Mouse (Mus musculus) liver, postnatal 0 days (tissue): Measurements from ENCODE around the gene Pcsk7. TPM values are rescaled to one million over a fixed set of nuclear protein-coding genes. Genes with fewer than 3 reads are reported as not detected.

Experiments
- ATAC-seq: fragments of 200-750 bp; cut with Nextera tagmentation; 2 replicates; pipeline ENCODE4 v1.8.0; 2017; ENCODE audit warnings: mild to moderate bottlenecking, moderate library complexity
- DNase-seq: peaks from one replicate; pipeline ENCODE4 v3.0.0-alpha.2; 2016
- H3K27ac ChIP-seq: fragments of 300-500 bp; sonication (generic); 2 replicates; pipeline ENCODE4 v1.5.1; 2014; ENCODE audit warnings: antibody characterized with exemption, moderate library complexity, mild to moderate bottlenecking, low read depth
- H3K27me3 ChIP-seq: fragments of 300-500 bp; sonication (generic); 2 replicates; pipeline ENCODE4 v1.6.1; 2014; ENCODE audit warnings: low read length, control low read depth, mixed read lengths; ENCODE audit not compliant: insufficient read depth
- H3K36me3 ChIP-seq: fragments of 300-500 bp; sonication (generic); replicated peaks from 2 replicates; pipeline ENCODE4 v1.6.1; 2014; ENCODE audit warnings: mild to moderate bottlenecking, control low read depth, low read length, moderate library complexity, mixed read lengths; ENCODE audit not compliant: insufficient read depth
- H3K4me1 ChIP-seq: fragments of 300-500 bp; sonication (generic); 2 replicates; pipeline ENCODE4 v1.6.1; 2014; ENCODE audit warnings: antibody characterized with exemption, mild to moderate bottlenecking, control low read depth; ENCODE audit not compliant: insufficient read depth
- H3K4me2 ChIP-seq: fragments of 300-500 bp; sonication (generic); 2 replicates; pipeline ENCODE4 v1.6.1; 2014; ENCODE audit warnings: low read depth, mild to moderate bottlenecking, low read length, moderate library complexity, mixed read lengths
- H3K4me3 ChIP-seq: fragments of 300-500 bp; sonication (generic); 2 replicates; pipeline ENCODE4 v1.5.1; 2014; ENCODE audit warnings: low read depth, low read length
- H3K9ac ChIP-seq: fragments of 300-500 bp; sonication (generic); replicated peaks from 2 replicates; pipeline ENCODE4 v1.6.1; 2014; ENCODE audit warnings: mild to moderate bottlenecking, moderate library complexity
- H3K9me3 ChIP-seq: fragments of 300-500 bp; sonication (generic); 2 replicates; pipeline ENCODE4 v1.6.1; 2016; ENCODE audit warnings: mild to moderate bottlenecking, control low read depth, low read length, mixed read lengths
- CTCF ChIP-seq: sonication (generic); IDR thresholded peaks from 2 replicates; pipeline ENCODE4 v1.5.1; 2016; ENCODE audit warnings: antibody characterized with exemption, low read depth
- EP300 ChIP-seq: IDR thresholded peaks from 2 replicates; pipeline ENCODE4 v1.6.1; 2016; ENCODE audit warnings: antibody characterized with exemption, low read depth, mild to moderate bottlenecking
- WGBS: fragments of 180-500 bp; shearing (Covaris S2); extraction: QIAGEN DNeasy Blood & Tissue Kit; methylation state at CpG from one replicate; pipeline ENCODE4 v1.1.7; 2014; ENCODE audit not compliant: insufficient replicate concordance; 5-methylcytosine and 5-hydroxymethylcytosine counted together
- polyA plus RNA-seq: library from polyadenylated mRNA; unstranded; fragments of >200 nt; fragmentation: Nextera tagmentation; extraction: Ambion mirVana; gene quantifications from 2 replicates; pipeline ENCODE4 v1.2.1, GENCODE M21; 2015

The Pcsk7 gene
- 5.8 and 6.8 TPM in 2 replicates for polyA plus RNA-seq

DNA sequence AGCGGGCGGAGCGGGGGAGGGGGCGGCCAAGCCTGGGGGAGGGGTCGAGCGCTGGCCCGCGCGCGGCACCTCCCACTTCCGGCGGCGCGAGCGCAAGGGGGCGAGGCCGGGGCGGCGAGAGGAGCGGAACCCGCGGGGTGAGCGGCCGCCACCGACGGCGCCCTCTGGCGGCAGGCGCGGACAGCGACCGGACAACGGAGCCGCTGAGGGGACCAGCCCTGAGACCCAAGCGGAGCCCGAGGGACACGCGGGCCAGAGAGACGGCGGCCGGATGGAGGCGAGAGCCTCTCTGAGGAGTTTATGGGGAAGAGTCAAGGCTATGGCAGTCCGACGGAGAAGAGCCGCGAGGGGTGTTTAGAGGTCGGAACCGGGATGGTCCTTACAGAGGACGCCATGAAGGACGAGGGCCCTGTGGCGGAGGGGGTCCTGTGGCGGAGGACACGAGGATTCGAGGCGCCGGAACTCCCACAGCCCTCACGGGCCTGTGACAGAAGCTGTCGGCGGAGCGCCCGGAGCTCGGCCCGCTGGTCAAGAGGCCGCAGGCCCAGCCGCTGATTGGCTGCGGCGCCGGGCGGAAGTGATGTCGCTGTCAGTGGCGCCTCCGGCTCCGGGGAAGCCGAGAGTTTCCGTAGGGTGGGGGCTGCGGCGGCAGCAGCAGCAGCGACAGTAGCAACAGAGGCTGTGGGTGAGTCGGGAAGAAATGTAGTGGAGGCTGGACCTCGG lies at the start of gene Pcsk7, which contains the start of gene Rnf214:
Pcsk7 (plus strand) TSS at position 143 of the 723 bp plus-strand sequence.
Rnf214 (minus strand) TSS at position 557 of the 723 bp plus-strand sequence.
- peaks cover 24% of the 10 kb centered on the region for H3K36me3 ChIP-seq
- peak within 1 kb of the TSS; percentile 99 for H3K9ac ChIP-seq
- no peaks in the 10 kb centered on the region for H3K27me3 ChIP-seq
- H3K4me1 ChIP-seq: peaks cover 17% of the 10 kb centered on the region
- H3K27ac ChIP-seq: peak within 1 kb of the TSS; percentile 100
- peak within 1 kb of the TSS; percentile 97 for H3K4me3 ChIP-seq
- no peaks in the 10 kb centered on the region for H3K9me3 ChIP-seq
- WGBS: under 1% methylated on average over 60 of the region's 80 CpGs
- TF ChIP-seq CTCF (peak; percentile 87), EP300 (no peak)
- DNase-seq (peak; percentile 92), ATAC-seq (peak; percentile 91)
- H3K4me2 ChIP-seq: peak within 1 kb of the TSS; percentile 76

DNA sequence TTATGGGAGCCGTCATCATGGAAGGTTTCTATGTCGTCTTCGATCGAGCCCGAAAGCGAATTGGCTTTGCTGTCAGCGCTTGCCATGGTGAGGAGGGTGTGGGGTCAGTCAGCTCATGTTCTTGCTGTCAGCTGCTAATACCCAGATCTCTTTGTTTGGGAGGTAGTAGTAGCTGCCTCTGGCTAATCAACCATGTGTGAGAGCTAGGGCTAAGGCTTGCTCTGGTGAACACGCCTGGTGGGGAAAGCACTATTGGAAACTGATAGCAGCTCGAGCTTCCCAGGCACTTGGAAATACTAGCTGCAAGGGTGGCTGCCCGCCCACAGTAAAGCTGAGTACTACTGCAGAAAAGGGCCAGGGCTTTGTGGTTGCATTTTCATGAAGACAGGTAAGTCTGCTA lies 46.9 kb upstream of the Pcsk7 start:
- H3K4me1 ChIP-seq: no peaks in the 10 kb centered on the region
- no peaks in the 10 kb centered on the region for H3K9me3 ChIP-seq
- H3K4me2 ChIP-seq: no peak overlapping the region
- no peak overlapping the region for H3K4me3 ChIP-seq
- ATAC-seq (no peak), DNase-seq (no peak)
- no peaks in the 10 kb centered on the region for H3K27me3 ChIP-seq
- TF ChIP-seq CTCF: no peak
- no peak for TF ChIP-seq EP300
- H3K27ac ChIP-seq: no peak overlapping the region
- WGBS: 89% methylated on average over 10 of the region's 10 CpGs
- no peak overlapping the region for H3K9ac ChIP-seq
- H3K36me3 ChIP-seq: peaks cover 65% of the 10 kb centered on the region

DNA sequence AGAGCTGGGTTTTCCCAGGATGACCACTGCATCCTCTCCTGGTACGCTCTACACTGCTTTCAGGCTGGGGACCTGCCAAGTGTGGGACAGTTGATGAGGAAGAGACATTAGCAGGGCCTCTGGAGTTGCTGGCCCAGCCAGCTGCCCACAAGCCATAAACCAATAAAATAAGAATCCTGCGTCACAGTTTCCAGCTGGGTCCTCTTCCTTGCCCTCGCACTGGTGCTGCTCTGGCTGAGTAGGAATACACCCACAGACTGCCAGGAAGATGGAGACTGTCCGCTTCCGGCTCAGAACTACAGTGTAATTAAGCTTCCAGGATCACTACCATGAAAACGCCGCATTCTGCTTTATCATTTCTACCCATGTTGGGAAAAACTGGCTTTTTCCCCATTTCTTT lies 44.5 kb upstream of the Pcsk7 start:
- no peak overlapping the region for H3K9ac ChIP-seq
- peaks cover 77% of the 10 kb centered on the region for H3K36me3 ChIP-seq
- WGBS: 86% methylated on average over 7 of the region's 7 CpGs
- no peak for ATAC-seq
- H3K9me3 ChIP-seq: no peaks in the 10 kb centered on the region
- TF ChIP-seq CTCF: no peak
- no peak for TF ChIP-seq EP300
- no peaks in the 10 kb centered on the region for H3K4me1 ChIP-seq
- no peaks in the 10 kb centered on the region for H3K27me3 ChIP-seq
- no peak overlapping the region for H3K27ac ChIP-seq
- H3K4me3 ChIP-seq: no peak overlapping the region
- DNase-seq: no peak
- H3K4me2 ChIP-seq: no peak overlapping the region

DNA sequence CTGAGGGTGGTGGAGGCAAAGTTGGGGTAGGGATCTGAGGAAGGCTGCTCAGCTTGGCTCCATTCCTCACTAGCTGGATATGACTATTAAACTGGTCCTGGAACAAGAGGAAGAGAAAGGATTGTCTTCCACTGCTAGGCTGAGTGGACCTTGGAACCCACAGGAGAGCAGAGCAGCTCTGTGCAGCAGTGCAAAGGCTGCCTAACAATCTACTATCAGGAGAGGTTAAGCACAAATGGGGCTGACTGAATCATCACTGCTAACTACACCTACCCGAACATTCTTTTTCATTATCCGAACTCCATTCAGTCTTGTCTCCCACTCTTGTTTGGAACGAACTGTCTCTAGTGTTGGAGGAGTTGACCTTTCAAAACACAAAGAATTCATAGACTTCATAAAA lies 37.1 kb upstream of the Pcsk7 start:
- 84% methylated on average over 3 of the region's 3 CpGs for WGBS
- 0 out of 2 replicates have a peak, but pooled peaks cover 4% of the 10 kb centered on the region for H3K4me1 ChIP-seq
- no peak overlapping the region for H3K4me2 ChIP-seq
- no peak overlapping the region for H3K9ac ChIP-seq
- H3K4me3 ChIP-seq: no peak overlapping the region
- H3K27ac ChIP-seq: peak overlapping the region; percentile 3; the same call in 1 of the 2 replicates
- ATAC-seq (no peak), DNase-seq (no peak)
- no peaks in the 10 kb centered on the region for H3K27me3 ChIP-seq
- no peak for TF ChIP-seq CTCF
- no peak for TF ChIP-seq EP300
- no peaks in the 10 kb centered on the region for H3K9me3 ChIP-seq
- peaks cover 45% of the 10 kb centered on the region for H3K36me3 ChIP-seq

DNA sequence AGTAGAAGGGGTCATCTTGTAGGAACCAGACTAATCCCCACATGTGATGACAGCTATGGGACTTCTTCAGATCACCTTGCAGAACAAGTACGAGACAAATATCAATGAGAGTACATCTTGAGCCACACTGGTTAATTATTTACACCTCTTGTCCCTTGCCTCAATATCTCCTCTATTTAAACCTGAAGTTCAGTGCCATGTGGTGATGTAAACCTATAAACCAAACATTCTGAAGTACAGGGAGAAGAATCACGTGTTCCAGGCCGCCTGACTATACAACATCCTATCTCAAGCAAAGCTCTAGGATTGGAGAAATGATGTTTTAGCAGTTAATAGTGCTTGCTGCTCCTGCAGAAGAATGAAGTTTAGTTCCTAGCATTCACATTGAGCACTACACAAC lies 36.0 kb upstream of the Pcsk7 start:
- TF ChIP-seq EP300: no peak
- no peak for TF ChIP-seq CTCF
- 60% methylated on average over 3 of the region's 3 CpGs for WGBS
- no peak overlapping the region for H3K9ac ChIP-seq
- DNase-seq (no peak), ATAC-seq (peak; percentile 75)
- H3K27ac ChIP-seq: no peak overlapping the region
- H3K4me1 ChIP-seq: 0 out of 2 replicates have a peak, but pooled peaks cover 4% of the 10 kb centered on the region
- H3K27me3 ChIP-seq: no peaks in the 10 kb centered on the region
- H3K4me2 ChIP-seq: no peak overlapping the region
- H3K4me3 ChIP-seq: no peak overlapping the region
- no peaks in the 10 kb centered on the region for H3K9me3 ChIP-seq
- H3K36me3 ChIP-seq: peaks cover 44% of the 10 kb centered on the region

DNA sequence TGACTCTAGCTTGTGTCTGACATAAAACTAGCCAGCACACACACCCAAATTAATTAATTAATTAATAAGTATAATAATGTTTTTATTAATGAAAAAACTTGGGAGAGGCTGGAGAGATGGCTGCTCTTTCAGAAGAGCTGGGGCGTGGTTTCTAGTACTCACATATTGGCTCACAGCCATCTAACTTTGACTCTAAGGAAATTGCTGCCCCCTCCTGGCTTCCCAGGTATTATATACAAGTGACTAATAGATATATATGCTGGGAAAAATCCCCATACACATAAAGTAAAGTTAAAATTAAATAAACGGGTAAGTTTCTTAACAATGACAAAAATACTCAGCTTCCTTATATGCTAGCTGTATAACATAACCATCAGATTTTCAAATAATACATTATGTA lies 28.4 kb upstream of the Pcsk7 start:
- Histone ChIP-seq H3K4me3 (no peak overlapping the region), H3K4me1 (no peaks in the 10 kb centered on the region), H3K36me3 (peaks cover 42% of the 10 kb centered on the region), H3K4me2 (no peak overlapping the region), H3K9ac (no peak overlapping the region), H3K27me3 (no peaks in the 10 kb centered on the region), H3K27ac (no peak overlapping the region), H3K9me3 (no peaks in the 10 kb centered on the region)
- ATAC-seq: no peak
- WGBS: 67% methylated on average over 2 of the region's 2 CpGs
- peak; percentile 48 for TF ChIP-seq CTCF
- TF ChIP-seq EP300: no peak
- DNase-seq: peak; percentile 42
